Mouse (Mus musculus) lung, postnatal 0 days (tissue): ENCODE measurements around the gene Phykpl. TPM values are rescaled to one million over a fixed set of nuclear protein-coding genes. Genes with fewer than 3 reads are reported as not detected.

Source experiments
- ATAC-seq: fragments of 200-750 bp; cut with Nextera tagmentation; 2 replicates; pipeline ENCODE4 v1.8.0; 2017; ENCODE audit warnings: moderate library complexity
- DNase-seq: peaks from one replicate; pipeline ENCODE4 v3.0.0-alpha.2; 2016; ENCODE audit warnings: low spot score
- H3K27ac ChIP-seq: fragments of 300-500 bp; sonication (generic); 2 replicates; pipeline ENCODE4 v1.5.1; 2014; ENCODE audit warnings: antibody characterized with exemption, mild to moderate bottlenecking, low read length, mixed read lengths
- H3K27me3 ChIP-seq: fragments of 300-500 bp; sonication (generic); replicated peaks from 2 replicates; pipeline ENCODE4 v1.6.1; 2014; ENCODE audit warnings: low read length, mixed read lengths; ENCODE audit not compliant: insufficient read depth
- H3K36me3 ChIP-seq: fragments of 300-500 bp; sonication (generic); 2 replicates; pipeline ENCODE4 v1.6.1; 2014; ENCODE audit warnings: low read length, mixed read lengths; ENCODE audit not compliant: insufficient read depth
- H3K4me1 ChIP-seq: fragments of 300-500 bp; sonication (generic); 2 replicates; pipeline ENCODE4 v1.6.1; 2014; ENCODE audit warnings: antibody characterized with exemption, low read depth, low read length, mixed read lengths; ENCODE audit not compliant: insufficient read depth
- H3K4me2 ChIP-seq: fragments of 300-500 bp; sonication (generic); replicated peaks from 2 replicates; pipeline ENCODE4 v1.6.1; 2014; ENCODE audit warnings: low read depth, mild to moderate bottlenecking, low read length, moderate library complexity, mixed read lengths
- H3K4me3 ChIP-seq: fragments of 300-500 bp; sonication (generic); 2 replicates; pipeline ENCODE4 v1.5.1; 2014; ENCODE audit warnings: low read depth, low read length
- H3K9ac ChIP-seq: fragments of 300-500 bp; sonication (generic); replicated peaks from 2 replicates; pipeline ENCODE4 v1.6.1; 2014; ENCODE audit warnings: low read depth, mild to moderate bottlenecking
- H3K9me3 ChIP-seq: fragments of 300-500 bp; sonication (generic); 2 replicates; pipeline ENCODE4 v1.6.1; 2016; ENCODE audit warnings: low read length, mixed read lengths
- CTCF ChIP-seq: IDR thresholded peaks from 2 replicates; pipeline ENCODE4 v1.5.1; 2016; ENCODE audit warnings: antibody characterized with exemption, mild to moderate bottlenecking
- EP300 ChIP-seq: IDR thresholded peaks from 2 replicates; pipeline ENCODE4 v1.6.1; 2016; ENCODE audit warnings: antibody characterized with exemption, mild to moderate bottlenecking, control low read depth
- WGBS: fragments of 180-500 bp; shearing (Covaris S2); extraction: QIAGEN DNeasy Blood & Tissue Kit; methylation state at CpG from one replicate; pipeline ENCODE4 v1.1.7; 2014; 5-methylcytosine and 5-hydroxymethylcytosine counted together
- polyA plus RNA-seq: library from polyadenylated mRNA; unstranded; fragments of >200 nt; fragmentation: Nextera tagmentation; extraction: Ambion mirVana; gene quantifications from 2 replicates; pipeline ENCODE4 v1.2.1, GENCODE M21; 2015

Gene Phykpl
- polyA plus RNA-seq, 1 experiment from 2014 or later = 10.8 TPM

GRCm38 (mm10) chr11:51640748-51641147 is 56.2 kb downstream of the Phykpl start:
- peak; percentile 46 for DNase-seq
- Histone ChIP-seq H3K27ac (peak overlapping the region; percentile 54; the same call in 1 of the 2 replicates), H3K4me3 (no peak overlapping the region), H3K9me3 (no peaks in the 10 kb centered on the region), H3K27me3 (no peaks in the 10 kb centered on the region), H3K36me3 (no peaks in the 10 kb centered on the region), H3K4me2 (no peak overlapping the region), H3K4me1 (peaks cover 11% of the 10 kb centered on the region), H3K9ac (no peak overlapping the region)
- WGBS = 39% methylated on average over 7 of the region's 7 CpGs
- peak; percentile 58 for ATAC-seq
- TF ChIP-seq EP300 = no peak
- TF ChIP-seq CTCF = no peak

GRCm38 (mm10) chr11:51643202-51643601 is 58.6 kb downstream of the Phykpl start:
- Histone ChIP-seq H3K9ac (no peak overlapping the region), H3K36me3 (no peaks in the 10 kb centered on the region), H3K4me1 (peaks cover 8% of the 10 kb centered on the region), H3K4me3 (no peak overlapping the region), H3K9me3 (no peaks in the 10 kb centered on the region), H3K27ac (no peak overlapping the region), H3K4me2 (no peak overlapping the region), H3K27me3 (no peaks in the 10 kb centered on the region)
- DNase-seq (no peak), ATAC-seq (no peak)
- TF ChIP-seq EP300 (no peak), CTCF (no peak)
- WGBS = 65% methylated on average over 9 of the region's 9 CpGs

GRCm38 (mm10) chr11:51643761-51644160 is 59.2 kb downstream of the Phykpl start:
- ATAC-seq = no peak
- WGBS = 56% methylated on average over 15 of the region's 15 CpGs
- no peak overlapping the region for H3K9ac ChIP-seq
- peaks cover 8% of the 10 kb centered on the region for H3K4me1 ChIP-seq
- no peak overlapping the region for H3K4me2 ChIP-seq
- no peak overlapping the region for H3K4me3 ChIP-seq
- H3K36me3 ChIP-seq = no peaks in the 10 kb centered on the region
- no peak for DNase-seq
- no peaks in the 10 kb centered on the region for H3K9me3 ChIP-seq
- no peak for TF ChIP-seq EP300
- no peak for TF ChIP-seq CTCF
- no peak overlapping the region for H3K27ac ChIP-seq
- no peaks in the 10 kb centered on the region for H3K27me3 ChIP-seq

- no peak for TF ChIP-seq CTCF
- no peak for TF ChIP-seq EP300
- Histone ChIP-seq H3K4me2 (no peak overlapping the region), H3K4me1 (peaks cover 8% of the 10 kb centered on the region), H3K4me3 (no peak overlapping the region), H3K27ac (no peak overlapping the region), H3K36me3 (no peaks in the 10 kb centered on the region), H3K27me3 (no peaks in the 10 kb centered on the region), H3K9ac (no peak overlapping the region), H3K9me3 (no peaks in the 10 kb centered on the region)
- no peak for DNase-seq
- WGBS = 68% methylated on average over 16 of the region's 16 CpGs
- no peak for ATAC-seq
Observed at GRCm38 (mm10) chr11:51644217-51644616, 59.7 kb downstream of the Phykpl start.

- Histone ChIP-seq H3K36me3 (no peaks in the 10 kb centered on the region), H3K27ac (peak overlapping the region; percentile 9; the same call in 1 of the 2 replicates), H3K4me2 (no peak overlapping the region), H3K9me3 (no peaks in the 10 kb centered on the region), H3K27me3 (no peaks in the 10 kb centered on the region), H3K4me3 (no peak overlapping the region), H3K4me1 (peaks cover 8% of the 10 kb centered on the region), H3K9ac (no peak overlapping the region)
- WGBS = 43% methylated on average over 13 of the region's 13 CpGs
- TF ChIP-seq CTCF = no peak
- no peak for TF ChIP-seq EP300
- DNase-seq (peak; percentile 38), ATAC-seq (no peak)
Observed at GRCm38 (mm10) chr11:51645293-51645692, 60.7 kb downstream of the Phykpl start.

GRCm38 (mm10) chr11:51646245-51646644 is 61.7 kb downstream of the Phykpl start:
- H3K9ac ChIP-seq = no peak overlapping the region
- TF ChIP-seq EP300 (no peak), CTCF (no peak)
- DNase-seq = no peak
- no peaks in the 10 kb centered on the region for H3K27me3 ChIP-seq
- ATAC-seq = no peak
- no peak overlapping the region for H3K4me3 ChIP-seq
- no peaks in the 10 kb centered on the region for H3K36me3 ChIP-seq
- H3K27ac ChIP-seq = peak overlapping the region; percentile 84
- H3K4me2 ChIP-seq = no peak overlapping the region
- H3K4me1 ChIP-seq = peaks cover 8% of the 10 kb centered on the region; the same call in 1 of the 2 replicates
- 65% methylated on average over 7 of the region's 7 CpGs for WGBS
- H3K9me3 ChIP-seq = no peaks in the 10 kb centered on the region
